Mouse (Mus musculus): ENCODE results near the gene Proser3.

Gene Proser3

GRCm38 (mm10) chr7:30552102-30553020 is at the start of gene Proser3, which contains the start of gene Hspb6:
Gene Proser3, minus strand, starts transcription at chr7:30552299.
Gene Hspb6, plus strand, starts transcription at chr7:30552178.
- DNase-seq (ENCODE audit: low spot score in 2 of 2) = peak; percentile 98 to 99

DNA sequence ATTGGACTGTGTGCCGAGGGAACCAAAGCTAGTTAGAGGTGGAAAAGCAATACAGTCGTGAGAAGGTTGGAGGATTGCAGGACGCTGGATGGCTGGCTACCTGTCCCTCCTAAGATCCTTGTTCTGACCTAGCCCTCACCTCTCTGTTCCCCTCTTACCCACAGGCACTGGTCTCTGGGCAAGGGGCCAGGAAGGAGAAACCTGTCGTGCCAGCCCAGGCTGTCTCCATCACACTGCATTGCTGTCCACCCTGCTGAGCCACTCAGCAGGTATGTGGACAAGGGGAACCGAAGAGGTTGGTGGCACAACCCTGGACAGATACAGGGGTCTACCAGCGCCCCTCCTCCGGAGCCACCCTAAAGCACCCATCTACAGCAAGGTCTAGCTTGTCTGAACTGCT is 48.6 kb upstream of the Proser3 start:
- no peak for DNase-seq (ENCODE audit: low spot score in 2 of 2)

GRCm38 (mm10) chr7:30599933-30600353 is 47.8 kb upstream of the Proser3 start:
- peak; percentile 74 to 81 for DNase-seq (ENCODE audit: low spot score in 2 of 2)

DNA sequence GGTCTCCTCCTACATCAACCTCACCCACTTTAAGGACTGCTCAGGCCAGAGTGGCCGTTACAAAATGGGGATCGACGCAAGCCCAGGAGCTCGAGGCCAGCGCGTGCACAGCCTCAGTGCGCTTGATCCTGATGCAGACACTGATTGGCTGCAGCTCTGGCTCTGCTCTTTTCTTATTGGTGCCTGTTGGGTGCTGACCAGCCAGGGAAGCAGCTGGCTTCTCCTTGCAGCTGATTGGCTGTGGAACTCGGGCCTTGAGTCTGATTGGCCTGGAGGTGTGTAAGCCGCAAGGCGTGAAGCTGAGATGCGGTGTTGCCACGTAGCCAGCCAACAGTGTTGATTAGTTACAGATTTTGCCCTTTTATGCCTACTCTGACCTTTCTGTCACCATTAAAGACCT is 46.7 kb upstream of the Proser3 start, which contains the start of gene Zbtb32:
Zbtb32 (minus strand) TSS at position 124 of the 400 bp plus-strand sequence.
- no peak for DNase-seq (ENCODE audit: low spot score in 2 of 2)

DNA sequence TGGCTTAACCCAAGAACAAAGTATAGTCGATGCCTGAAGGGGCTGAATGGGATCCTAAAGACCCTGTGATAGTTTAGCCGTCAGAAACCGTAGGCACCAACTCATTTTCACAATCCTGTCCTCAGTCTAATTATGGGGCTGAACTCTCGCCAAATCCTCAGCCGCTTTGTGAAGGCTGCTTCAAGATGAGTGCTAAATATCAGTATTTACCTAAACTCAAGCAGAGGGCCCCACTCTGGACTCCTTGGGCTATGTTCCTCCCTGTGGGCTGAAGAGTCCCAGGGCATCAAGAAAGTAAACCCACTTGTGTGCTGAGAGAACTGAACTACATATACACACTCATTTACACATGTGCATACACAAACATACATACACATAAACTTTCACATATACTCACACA is 44.7 kb upstream of the Proser3 start:
- DNase-seq (ENCODE audit: low spot score in 2 of 2) = no peak

DNA sequence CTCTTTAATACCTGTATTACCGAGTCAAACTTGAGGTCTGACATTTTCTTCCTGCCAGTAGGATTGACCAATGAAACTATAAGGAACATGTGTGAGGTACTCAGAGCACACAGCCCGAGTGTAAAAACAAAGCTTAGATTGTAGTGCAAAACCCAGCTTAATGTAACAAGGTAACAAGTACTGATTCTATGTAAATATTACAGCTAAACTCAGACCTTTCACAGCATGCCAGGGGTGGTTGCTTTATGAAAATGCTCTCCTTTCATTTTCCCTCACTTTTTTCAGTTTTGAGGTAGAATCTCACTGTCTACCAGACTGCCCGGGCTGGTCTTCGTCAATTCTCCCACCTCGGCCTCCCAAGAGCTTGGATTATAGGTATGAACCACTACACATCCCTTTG is 44.0 kb upstream of the Proser3 start:
- no peak for DNase-seq (ENCODE audit: low spot score in 2 of 2)

DNA sequence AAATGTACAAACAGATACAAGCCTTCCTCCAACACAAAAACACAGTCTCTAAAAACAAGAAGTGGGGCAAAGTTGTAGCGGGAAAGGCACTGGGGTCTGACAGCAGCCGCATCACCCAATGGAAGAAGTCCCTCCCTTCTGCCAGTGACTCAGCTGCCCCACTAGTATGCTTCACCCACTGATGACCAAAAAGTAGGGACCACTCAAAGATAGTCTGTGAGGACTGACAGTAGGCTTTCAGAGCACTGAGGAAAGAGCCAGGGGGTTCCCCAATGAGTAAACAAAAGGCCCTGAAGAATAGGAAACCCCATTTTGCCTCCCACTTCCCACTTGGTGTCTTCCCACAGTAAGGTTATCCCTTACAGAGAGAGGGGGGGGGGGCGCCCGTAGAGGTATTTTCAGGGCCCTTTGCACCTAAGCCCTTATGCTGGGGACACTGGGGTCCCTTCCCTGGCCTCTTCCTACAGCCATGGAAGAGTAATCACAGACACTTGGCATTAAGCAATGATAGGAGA is 42.5 kb upstream of the Proser3 start:
- no peak for DNase-seq (ENCODE audit: low spot score in 2 of 2)

GRCm38 (mm10) chr7:30593579-30594509 is 41.7 kb upstream of the Proser3 start:
- no peak for DNase-seq (ENCODE audit: low spot score in 2 of 2)

GRCm38 (mm10) chr7:30592772-30593423 is 40.8 kb upstream of the Proser3 start:
- no peak for DNase-seq (ENCODE audit: low spot score in 2 of 2)

DNA sequence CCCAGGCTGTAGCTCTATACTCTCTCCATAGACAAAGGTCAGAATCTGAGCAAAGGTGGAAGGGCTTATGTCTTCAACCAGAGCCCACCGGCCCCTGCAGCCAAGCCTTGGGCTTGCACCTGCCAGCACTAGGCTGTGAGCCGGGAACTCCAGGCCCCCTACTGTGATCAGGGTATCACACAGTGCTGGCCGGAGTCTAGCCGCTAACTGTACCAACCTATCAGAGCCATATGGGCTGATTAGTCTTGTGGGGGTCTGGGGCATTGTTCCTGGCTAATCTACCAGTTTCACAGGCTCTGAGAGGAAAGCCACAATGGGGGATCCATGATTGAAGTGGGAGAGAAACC is 39.5 kb upstream of the Proser3 start:
- no peak for DNase-seq (ENCODE audit: low spot score in 2 of 2)

DNA sequence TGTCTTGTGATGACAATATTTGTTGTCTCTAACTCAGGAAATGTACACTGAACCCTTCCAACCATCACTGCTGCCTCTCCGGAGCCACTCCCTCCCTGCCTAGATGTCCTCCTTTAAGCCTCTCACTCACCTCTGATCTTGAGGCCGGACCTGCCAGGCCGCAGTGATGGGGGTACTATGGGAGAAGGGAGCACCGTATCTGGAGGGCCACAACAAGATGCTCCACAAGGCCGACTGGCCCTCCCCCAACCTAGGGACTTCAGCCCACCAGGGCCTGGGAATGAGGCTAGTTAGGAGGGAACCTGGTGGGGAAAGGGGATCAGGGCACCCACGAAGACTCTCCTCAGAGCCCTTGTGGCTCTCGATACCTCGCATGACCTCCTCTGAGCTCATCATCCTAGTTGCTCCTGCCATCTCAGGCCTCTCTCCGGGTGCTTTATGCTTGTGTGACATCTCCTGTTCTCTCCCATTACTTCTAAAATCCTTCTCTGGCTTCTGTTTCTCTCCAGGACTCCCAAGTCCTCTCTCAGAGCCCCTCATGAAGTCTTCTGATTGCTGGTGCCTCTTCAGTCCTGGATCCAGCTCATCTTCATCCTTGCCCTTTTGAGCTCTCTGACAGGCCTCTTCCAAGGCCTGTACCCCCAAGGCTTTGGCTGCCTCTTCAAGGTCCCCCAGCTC is 39.0 kb upstream of the Proser3 start:
- no peak for DNase-seq (ENCODE audit: low spot score in 2 of 2)

DNA sequence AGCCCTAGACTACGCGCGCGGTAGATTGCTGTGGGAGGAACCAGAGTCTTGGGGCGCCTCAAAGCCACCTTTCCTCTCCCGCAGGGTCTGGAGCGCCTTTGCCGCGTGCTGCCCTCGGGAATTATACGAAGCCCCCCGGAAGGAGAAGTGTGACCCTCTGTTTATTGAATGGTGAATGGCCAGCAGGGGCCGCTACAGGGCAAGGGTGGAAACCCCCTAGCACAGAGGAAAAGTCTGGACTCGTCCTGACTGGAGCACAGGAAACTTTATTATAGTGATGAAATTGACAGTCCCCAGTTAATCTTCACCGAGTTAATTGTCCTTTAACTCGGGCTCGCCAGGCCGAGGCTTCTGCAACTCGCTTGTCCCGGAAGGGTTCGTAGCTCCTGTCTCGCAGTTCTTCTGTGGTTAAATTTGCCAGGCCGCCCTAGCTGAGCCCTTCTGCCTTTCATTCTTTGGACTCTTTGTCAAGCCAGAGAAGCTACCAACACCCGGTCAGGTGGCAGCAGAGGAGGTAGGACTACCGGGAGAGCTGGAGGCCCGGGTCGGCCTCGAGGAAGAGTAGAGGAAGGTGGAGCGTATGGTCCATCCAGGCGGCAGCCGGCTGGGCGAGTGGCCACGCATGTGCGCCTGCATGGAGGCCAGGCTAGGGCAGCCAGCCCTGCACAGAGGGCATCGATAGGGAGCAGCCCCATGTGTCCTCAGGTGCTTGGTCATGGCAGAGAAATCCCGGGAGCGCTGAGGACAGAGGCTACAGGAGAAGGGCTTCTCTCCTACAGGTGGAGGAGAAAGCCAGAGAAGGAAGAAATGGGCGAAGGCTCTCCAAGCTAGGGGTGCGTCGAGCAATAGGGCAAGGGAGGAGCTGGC is 37.6 kb upstream of the Proser3 start:
- DNase-seq (ENCODE audit: low spot score in 2 of 2) = peak; percentile 77 to 84

DNA sequence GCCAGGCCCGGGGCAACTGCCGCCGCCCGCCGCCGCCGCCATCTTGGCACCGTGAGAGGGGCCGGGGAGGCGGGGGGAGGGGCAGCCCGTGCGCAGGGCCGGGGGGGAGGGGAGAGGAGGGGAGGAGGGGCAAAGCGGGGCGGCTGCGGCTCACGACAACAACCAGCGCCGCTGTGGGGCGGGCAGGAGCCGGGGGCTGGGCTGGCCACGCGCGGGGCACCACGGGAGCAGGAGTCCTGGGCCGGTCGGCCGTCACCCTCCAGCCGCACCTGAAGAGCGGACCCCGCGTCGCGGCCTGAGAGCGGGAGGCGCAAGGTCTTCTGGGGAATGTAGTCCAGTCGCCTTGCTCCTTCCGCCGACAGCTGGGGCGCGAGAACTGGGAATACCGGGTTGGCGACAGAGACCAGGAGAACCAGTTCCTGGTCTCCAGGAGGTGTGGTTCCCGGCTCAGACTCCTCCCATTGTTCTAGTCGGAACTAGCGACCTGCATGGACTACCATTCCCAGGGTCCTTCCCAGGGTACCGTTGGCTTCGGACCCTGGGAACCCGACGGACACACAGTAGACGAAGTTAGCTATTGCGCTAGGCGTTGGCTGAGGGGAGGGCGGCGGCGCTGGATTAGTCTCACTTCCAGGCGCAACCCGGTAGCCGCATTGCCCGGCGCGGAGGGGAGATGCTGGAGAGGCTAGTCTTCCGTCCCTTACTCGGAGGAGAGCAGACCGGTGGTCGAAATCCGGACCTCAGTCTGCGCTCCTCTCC is 36.8 kb upstream of the Proser3 start, which contains the start of gene Kmt2b:
Kmt2b (minus strand) TSS at position 51 of the 759 bp plus-strand sequence.
- peak; percentile 98 for DNase-seq (ENCODE audit: low spot score in 2 of 2)

DNA sequence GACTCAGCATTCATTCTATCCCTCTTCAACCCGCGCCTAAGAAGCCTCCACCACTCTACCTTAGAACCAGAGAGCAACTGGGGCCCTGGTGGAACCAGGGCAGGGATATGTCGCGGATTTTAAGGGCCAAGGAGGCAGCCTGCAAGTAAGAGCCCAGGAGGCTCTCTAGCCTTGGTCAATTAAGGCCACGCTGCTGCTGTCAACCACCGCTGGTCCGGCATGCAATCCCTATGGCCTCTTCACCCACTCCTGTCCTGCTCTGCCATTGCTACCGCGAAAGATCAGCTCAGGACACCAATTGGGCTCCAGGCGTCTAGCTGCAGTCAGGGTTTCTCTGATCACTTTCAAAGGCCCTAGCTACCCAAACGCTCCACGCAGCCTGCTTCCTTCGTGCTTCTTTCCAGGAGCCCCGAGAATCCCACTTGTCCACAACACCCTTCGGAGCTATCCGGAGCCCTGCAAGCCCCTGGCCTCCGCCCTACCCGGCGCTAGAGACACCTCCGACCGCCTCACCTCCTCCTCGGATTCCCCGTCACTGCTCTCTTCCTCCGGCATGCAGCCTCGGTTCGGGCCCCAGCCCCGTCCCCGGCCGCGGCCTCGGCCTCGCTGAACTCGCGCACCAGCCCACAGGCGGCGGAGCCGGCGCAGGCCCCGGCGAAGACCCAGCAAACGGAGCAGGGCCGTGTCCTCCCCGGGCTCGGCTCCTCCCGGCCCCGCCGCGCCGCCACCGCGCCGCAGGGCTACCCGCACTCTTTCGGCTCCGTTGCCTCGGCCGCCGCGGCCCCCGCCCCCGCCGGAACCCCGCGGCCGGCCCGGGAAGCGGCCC is 36.0 kb upstream of the Proser3 start:
- peak in 1 of 2 experiments; percentile 38 for DNase-seq (ENCODE audit: low spot score in 2 of 2)

GRCm38 (mm10) chr7:30586455-30587020 is 34.4 kb upstream of the Proser3 start:
- no peak for DNase-seq (ENCODE audit: low spot score in 2 of 2)

DNA sequence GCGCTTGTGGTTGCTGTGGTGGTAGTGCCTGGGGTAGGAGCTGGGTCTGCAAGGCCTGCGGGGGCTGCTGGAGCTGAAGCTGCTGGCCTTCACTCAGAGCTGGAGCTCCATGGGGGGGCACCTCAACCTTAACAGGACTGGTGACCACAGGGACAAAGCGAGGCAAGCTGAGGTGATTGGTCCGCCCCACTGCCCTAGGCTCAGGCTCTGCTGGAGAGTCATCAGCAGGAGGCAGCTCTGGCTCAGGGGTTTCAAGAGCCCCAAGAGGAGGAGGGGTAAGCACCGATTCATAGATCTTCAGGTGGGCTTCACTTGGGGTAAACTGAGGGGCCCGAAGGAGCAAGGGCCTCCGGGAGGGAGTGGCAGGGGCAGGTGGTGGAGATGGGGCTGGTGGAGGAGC is 33.1 kb upstream of the Proser3 start:
- no peak for DNase-seq (ENCODE audit: low spot score in 2 of 2)

GRCm38 (mm10) chr7:30584339-30584738 is 32.2 kb upstream of the Proser3 start:
- no peak for DNase-seq (ENCODE audit: low spot score in 2 of 2)

DNA sequence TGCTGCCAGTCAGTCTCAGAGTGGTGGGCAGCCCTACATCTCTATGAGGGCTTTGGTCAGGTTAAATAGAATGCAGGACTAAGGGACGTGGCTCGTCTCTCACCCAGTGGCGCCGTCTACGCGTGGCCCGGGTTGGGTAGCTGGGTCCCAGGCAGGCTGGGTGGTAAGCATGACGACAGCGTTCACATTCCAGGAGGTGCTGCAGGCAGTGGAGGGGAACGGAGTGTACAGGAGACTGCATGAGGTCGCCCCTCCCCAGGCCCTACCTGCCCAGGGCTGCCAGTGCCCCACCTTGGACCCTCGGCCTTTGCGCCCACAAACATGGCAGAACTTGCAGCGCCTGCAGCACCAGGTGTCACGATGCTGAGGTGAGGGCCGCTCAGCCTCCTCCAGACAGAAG is 29.4 kb upstream of the Proser3 start:
- DNase-seq (ENCODE audit: low spot score in 2 of 2) = no peak

All from heart, adult 9 months (tissue).